Mouse (Mus musculus) brain, adult 2 months (tissue): ENCODE data around the gene Kmt5b.

Source experiments
- DNase-seq: peaks from one replicate; pipeline ENCODE4 v3.0.0; 2011; ENCODE audit warnings: low read depth, low spot score

Gene Kmt5b

GRCm38 (mm10) chr19:3767276-3767780, at the start of gene Kmt5b:
Kmt5b (plus strand) TSS chr19:3767421.
- peak; percentile 71 for DNase-seq

DNA sequence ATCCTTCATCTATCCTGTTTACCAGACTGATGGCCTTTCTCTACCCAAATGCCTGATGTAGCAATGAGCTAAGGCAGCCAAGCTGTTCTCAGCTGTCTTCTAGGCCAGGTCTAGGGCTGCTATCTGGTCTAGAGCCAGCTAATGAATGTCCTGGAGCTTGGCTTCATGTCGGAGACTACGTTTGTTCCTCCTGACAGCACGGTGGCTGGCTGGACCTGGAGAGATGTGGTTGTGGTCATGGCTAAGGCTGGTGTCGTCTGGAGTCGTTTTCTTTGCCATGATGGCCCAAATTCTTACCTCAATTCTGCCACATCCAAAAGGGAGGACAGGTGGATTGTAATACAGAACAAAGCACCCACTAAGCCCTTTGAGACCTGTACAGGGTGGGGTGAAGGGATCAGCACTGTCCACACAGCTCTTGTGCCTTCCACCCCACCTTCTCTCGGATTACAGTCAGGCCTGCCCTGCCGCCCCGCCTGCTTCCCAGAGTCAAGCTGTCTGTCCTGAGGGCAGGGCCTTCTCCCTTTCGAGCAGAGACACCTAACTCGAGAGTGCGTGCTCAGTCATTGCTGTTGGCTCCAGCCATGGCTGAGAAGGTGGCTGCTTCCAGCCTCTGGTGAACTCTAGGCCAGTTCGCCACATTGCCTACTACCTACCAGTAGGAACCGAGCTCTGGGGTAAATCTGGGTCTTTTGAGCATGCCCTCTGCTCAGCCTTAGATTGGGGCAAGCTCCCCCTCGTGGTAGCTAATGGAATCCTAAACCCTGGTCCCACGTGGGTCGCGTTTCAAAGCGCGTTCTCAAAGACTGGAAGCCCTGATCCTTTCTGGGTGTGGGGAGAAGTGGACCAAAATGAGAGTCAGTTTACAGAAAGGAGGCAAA, 48.5 kb upstream of the Kmt5b start:
- DNase-seq = peak; percentile 85

DNA sequence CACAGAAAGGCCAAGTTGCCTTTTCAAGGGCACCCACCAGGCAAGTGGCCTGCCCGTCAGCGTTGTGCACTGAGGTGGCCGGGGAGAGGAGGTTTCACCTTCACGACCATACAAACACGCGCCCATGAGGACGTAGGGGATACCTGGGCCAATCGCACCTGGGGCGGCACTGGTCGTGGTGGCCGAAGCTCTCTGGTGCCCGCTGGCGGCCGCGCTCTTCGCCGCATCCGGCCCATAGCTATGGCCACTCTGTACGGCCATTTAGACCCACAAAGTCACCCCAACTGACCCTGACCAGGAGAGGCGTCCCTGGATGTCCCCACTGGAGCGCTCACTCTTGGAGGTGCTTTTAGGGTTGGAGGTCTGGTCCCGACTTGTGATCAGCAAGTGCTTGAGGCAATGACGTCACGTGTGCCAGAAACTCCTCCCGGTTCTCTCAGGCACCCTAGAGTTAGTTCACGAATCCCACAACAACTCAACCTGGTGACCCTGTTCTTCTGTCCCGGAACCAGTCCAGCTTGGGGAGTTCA, 47.8 kb upstream of the Kmt5b start:
- DNase-seq = peak; percentile 68

DNA sequence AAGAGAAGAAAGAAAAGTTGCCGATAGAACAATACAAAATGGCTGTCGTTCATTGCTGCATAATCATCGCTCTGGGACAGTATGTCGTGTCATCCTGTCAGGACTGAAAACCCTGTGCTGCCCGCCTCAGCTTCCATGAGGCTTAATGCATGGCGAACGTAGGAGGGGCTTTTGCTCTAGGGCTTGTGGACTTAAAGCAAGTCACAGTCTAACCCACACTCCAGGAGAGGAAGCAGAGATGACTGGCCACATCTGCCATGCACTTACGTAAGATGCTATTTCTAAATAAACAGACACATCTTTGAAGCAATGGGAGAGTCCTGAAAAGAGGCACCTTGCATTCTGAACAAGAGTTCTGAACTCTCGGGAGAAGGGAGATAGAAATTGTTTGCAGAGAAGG, 44.1 kb upstream of the Kmt5b start:
- DNase-seq = no peak

DNA sequence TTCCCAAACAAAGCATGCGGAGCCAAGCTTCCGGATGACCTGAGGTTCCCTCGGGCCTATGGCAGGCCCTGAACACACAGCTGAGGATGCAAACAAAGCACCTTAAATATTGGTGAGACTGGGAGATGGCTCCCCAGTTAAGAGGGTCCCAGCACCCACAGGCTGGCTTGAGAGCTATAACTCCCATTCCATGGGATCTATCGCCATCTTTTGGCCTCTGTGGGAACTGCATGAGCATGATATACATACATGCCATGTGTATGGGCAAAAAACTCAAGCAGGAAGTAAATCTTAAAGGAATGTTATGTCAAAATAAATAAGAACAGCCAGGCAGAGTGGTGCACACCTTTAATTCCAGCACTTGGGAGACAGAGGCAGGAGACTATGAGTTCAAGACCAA, 43.3 kb upstream of the Kmt5b start:
- no peak for DNase-seq

- peak; percentile 80 for DNase-seq
Measured at GRCm38 (mm10) chr19:3724779-3725178, 42.4 kb upstream of the Kmt5b start.

DNA sequence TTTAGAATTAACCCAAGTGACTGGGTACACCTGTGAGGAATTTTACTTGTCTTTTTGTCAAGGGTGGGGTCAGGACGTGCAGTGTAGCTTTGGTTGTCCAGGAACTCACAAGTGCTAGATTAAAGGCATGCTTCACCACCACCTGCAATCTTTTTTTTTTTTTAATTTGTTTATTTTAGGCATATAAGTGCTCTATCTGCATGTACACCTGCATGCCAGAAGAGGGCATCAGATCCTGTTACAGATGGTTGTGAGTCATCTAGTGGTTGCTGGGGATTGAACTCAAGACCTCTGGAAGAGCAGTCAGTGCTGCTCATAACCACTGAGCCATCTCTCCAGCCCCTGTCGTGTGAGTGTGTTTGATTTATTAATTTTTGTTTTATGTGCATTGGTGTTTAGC, 38.3 kb upstream of the Kmt5b start:
- DNase-seq = no peak

DNA sequence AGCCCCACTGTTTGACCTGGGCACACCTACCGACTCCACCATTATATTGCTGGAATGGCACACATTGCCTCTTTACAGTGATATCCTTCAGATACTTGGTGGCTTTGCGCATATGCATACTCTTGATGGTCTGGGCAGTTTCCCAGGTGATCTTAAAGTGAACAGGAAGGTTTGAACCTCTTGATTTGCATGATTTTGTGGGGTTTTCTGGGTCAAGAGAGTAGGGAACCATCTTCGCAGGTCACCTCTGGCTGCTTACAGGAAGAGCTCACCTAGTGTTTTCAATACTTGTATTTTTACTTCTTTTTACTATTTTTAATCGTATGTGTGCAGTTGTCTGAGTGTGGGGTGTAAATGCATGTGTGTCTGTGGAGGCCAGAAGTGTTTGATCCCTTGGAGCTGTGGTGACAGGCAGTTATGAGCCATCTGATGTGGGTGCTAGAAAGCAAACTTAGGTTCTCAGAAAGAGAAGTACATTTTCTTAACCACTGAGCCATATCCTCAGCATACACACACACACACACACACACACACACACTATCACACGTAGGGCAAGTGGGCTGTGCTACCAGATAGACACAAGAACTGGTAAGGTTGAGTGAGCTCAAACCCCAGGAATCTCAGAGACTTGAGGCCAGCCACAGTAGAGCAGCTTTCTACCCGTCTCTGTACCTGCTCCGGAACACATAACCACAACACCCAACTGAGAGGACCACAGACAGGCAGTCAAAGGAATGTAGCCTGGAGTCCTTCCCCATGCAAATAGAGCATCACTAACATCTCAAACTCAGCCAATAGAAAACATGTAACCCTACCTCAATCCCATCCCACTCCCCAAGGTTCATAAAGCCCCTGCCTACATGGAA, 36.2 kb upstream of the Kmt5b start:
- DNase-seq = no peak

DNA sequence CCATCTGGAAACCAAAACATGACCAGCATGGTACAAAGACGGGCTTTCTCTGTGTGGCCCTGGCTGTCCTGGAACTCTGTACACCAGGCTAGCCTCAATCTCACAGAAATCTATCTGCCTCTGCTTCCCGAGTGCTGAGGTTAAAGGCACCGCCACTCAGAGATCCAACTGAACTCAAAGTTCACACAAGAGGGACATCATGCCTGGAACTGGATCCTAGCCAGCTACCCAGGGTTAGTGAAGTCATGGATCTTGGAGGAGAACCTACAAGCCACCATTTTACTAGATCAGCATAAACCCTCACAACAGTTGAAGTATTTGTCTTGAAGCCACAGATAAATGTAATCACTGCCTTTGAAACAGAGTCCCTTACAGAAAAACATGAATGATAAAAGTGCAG, 31.2 kb upstream of the Kmt5b start:
- DNase-seq = no peak

- DNase-seq = no peak
Measured at GRCm38 (mm10) chr19:3739650-3740049, 27.6 kb upstream of the Kmt5b start.

DNA sequence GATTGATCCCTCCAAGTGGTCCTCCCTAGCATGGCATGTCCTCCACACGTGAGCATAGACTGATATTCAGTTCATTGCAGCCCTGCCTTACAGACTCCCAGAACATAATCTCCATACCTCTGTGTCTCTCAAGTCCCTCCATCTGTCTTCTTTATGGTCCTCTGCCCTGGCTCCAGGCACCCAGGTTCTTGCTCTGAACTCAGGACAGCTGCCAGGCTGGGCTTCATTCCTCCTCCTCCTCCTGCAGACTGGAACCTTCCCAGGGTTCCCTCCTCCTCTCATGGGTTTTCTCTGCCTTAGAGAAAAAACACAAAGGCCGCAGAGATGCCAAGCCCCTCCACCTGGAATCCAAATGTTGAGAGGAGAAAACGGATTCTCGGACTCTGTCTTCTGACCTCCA, 24.5 kb upstream of the Kmt5b start:
- DNase-seq = peak; percentile 19

DNA sequence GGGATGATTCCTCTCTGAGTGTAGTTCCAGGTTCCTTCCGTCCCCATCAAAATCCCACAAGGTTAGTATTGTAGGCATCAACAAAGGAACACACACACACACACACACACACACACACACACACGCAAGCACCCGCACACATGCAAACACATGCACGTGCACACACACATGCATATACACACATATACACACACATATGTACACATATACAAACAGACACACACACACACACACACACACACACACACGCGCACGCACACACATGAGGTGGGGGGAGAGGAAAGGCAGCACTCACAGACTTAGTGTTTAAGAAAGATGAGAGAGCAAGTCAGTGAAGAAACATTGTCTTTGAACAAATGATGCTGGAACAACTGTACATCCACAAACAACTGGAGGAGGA, 23.9 kb upstream of the Kmt5b start:
- DNase-seq = no peak

DNA sequence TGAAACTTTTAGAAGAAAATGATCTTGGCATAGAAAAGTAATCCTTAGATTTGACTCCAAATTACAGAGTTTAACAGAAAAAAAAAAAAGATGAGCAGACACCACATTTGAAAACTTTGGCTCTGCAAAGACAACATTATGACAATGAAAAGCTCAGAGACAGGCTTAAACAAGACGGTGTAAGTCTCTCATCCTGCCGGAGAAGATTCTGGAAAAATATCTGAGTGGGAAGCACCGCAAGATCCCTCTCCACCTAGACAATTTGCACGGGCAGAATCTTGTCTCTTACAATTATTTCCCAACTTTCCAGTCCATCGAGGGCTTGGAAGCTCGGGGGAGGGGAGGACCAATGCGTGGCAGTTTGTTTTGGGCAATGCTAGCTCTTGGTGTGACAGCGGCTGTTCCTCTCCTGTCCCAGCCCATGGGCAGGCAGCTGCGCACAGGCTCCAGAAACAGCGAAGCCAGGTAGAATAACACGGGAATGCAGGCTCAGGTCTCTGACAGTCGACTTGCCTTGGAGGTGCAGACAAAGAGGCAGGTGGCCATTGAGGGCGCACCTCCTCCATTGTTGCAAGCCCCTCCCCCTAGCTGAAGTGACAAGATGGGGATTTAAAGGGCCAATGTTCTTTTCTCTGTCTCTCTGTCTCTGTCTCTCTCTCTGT, 23.2 kb upstream of the Kmt5b start:
- peak; percentile 86 for DNase-seq

GRCm38 (mm10) chr19:3752621-3753239, 14.5 kb upstream of the Kmt5b start:
- no peak for DNase-seq

DNA sequence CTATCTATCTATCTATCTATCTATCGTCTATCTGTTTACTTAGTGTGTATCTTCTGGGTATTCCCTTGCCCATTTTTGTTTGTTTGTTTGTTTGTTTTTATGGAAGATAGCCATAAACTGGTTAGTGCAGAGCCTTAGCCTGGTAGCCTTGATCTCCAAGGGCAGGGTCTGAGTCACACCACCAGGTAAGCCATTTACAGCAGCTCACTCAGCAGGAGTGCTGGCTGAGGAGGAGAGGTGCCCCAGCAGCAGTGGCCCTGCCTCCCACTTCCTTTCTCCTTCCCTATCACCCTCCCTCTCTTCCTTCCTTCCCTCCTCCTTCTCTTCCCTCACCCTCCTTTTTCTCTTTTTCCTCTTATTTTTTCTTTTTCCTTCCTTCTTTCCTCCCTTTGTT, 14.0 kb upstream of the Kmt5b start:
- no peak for DNase-seq

DNA sequence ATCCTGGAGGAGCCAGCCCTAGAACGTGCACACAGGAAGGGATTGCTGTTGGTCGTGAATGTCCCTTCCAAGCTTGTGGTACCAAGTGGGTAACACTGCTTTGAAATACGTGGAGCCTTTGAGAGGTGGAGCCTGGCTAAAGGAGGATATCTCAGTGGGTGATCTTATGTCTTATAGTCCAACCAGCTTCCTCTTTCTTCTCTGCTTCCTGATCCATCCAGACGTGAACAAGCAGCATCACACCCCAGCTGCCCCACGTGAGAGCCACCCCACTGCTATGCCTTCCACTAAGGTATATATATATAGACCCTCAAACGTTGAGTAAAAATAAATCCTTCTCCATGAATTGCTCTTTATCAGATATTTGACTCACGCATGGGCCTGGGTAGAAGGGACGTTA, 13.5 kb upstream of the Kmt5b start:
- no peak for DNase-seq

DNA sequence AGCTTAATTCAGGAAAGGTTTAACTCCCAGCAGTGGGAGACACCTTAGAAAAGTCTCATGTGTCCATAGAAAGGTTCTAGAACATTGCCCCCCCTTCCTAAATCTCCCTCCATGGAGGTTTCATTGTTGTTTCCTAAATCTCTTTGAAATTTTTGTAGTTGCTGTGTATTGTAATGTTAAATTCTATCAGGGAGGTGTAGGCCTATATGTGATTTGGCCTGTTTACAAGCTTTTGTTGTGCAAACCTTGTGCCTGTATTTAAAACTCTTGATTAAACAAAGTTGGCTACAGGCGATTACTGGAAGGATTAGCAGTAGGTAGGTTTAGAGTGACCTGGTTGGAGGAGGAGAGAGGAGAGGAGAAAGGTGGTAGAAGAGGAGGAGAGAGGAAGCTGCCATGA, 9.4 kb upstream of the Kmt5b start:
- DNase-seq = no peak

GRCm38 (mm10) chr19:3765221-3765820, 1.9 kb upstream of the Kmt5b start:
- DNase-seq = peak; percentile 41

DNA sequence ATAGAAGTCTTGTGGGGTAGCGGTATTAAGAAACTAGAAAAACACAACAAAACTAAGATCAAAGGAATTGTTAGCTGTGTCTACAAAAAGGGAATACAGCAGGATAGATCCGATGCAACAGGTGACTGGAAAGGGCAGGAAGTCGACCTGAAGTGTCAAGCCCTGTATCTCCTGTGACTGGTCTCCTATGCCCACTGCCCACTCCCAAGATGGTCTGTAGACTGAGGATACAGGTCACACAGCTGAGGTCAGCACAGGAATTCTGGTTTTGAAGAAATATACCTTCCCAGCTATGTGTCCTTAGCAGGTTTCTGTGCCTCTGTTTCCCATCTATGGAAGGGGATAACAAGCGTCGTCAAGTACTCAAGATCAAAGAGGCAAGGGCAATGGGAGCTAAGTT, 843 bp upstream of the Kmt5b start:
- no peak for DNase-seq

DNA sequence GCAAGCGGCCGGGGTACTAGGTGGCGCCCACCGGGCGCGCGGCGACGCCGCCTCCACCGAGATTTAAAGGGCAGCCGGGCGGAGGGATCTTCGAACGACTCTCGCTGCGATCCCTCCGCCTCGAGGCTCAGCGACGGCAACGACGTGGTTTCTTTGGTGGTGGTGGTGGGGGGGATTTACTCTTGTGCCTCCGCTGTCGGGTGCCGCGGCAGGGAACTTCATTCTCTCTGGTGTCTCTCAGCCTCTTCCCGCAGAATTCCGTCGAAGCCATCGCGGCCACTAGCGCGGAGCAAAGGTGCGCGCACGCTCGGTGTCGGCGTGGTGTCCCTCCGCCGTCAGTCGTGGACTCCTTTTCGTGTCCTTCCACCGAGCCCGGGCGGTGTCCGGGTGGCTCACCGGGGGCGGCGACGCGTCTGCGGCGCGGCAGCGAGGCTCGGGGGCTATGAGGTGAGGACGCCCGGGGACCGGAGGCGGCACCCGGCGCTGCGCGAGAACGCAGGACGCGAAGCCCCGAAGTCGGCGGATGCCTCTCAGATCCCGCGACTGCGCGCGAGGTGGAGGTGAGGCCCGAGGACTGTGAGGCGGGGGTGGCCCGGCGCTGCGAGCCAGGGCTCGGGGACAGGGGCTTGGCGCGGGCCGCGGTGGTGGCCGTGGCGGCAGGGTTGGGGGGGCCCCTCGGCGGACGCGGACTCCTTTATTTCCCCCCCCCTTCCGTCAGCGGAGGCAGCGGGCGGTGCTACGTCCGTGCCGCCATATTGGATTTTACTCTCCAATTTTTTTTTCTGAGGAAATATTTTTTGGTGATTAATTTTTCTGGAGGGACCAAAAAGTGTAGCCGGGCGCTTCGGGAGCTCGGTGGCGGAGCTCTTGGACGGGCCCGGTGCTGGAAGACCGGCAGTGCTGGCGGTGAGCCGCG, 818 bp downstream of the Kmt5b start:
- peak; percentile 96 for DNase-seq
